Mouse (Mus musculus) ES-Bruce4 (cell line): ENCODE measurements around the gene Ly6g6d.

Source experiments
- CTCF ChIP-seq: IDR thresholded peaks from one replicate; pipeline ENCODE4 v1.8.1; 2011; ENCODE audit warnings: low read depth, low read length
- EP300 ChIP-seq: IDR thresholded peaks from 2 replicates; pipeline ENCODE4 v1.6.1; 2011; ENCODE audit warnings: low read depth, low read length; ENCODE audit not compliant: insufficient read depth
- POLR2A ChIP-seq: IDR thresholded peaks from one replicate; pipeline ENCODE4 v1.8.1; 2011; ENCODE audit warnings: low read length; ENCODE audit not compliant: insufficient read depth

DNA sequence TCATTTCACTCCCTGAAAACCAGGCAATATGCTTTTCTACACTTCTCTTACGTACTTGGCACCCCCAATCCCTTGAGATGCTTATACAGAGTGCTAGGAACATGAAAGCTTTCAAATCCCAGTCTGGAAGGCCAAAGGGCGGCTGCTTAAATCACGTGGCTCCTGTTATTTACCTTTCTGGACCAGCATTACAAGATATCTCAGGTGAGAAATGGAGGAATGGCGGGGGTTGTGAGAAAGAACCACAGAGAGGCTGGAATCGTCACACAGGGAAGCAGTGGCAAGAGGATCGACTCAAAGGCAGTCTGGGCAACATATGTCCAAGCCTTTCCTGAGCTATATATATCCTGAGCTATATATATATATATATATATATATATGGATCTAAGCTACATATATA is 47.7 kb upstream of the Ly6g6d start:
- TF ChIP-seq POLR2A = no peak
- TF ChIP-seq EP300 = no peak
- TF ChIP-seq CTCF = no peak
